Mouse (Mus musculus) midbrain, embryonic 14.5 days (tissue): ENCODE data around the gene Nwd2. TPM values are rescaled to one million over a fixed set of nuclear protein-coding genes. Genes with fewer than 3 reads are reported as not detected.
A peak's percentile ranks its signal among the peaks of the same experiment; 100 is the strongest.

Source experiments
- ATAC-seq: fragments of 200-750 bp; cut with Nextera tagmentation; 2 replicates; pipeline ENCODE4 v1.8.0; 2017; ENCODE audit warnings: moderate number of reproducible peaks, moderate library complexity; ENCODE audit not compliant: low FRiP score, low TSS enrichment
- DNase-seq: peaks from one replicate; pipeline ENCODE4 v3.0.0-alpha.2; 2015
- H3K27ac ChIP-seq: fragments of 300-500 bp; sonication (generic); replicated peaks from 2 replicates; pipeline ENCODE4 v1.5.1; 2014; ENCODE audit warnings: mild to moderate bottlenecking, low read depth, low read length, moderate library complexity
- H3K27me3 ChIP-seq: fragments of 300-500 bp; sonication (generic); 2 replicates; pipeline ENCODE4 v1.6.1; 2014; ENCODE audit warnings: low read length, control low read depth, mixed read lengths; ENCODE audit not compliant: control insufficient read depth, insufficient read depth
- H3K36me3 ChIP-seq: fragments of 300-500 bp; sonication (generic); 2 replicates; pipeline ENCODE4 v1.6.1; 2014; ENCODE audit warnings: low read length, control low read depth; ENCODE audit not compliant: control insufficient read depth, insufficient read depth
- H3K4me1 ChIP-seq: fragments of 300-500 bp; sonication (generic); 2 replicates; pipeline ENCODE4 v1.6.1; 2014; ENCODE audit warnings: mild to moderate bottlenecking, antibody characterized with exemption, low read length, control low read depth; ENCODE audit not compliant: control insufficient read depth, insufficient read depth
- H3K4me2 ChIP-seq: fragments of 300-500 bp; sonication (generic); 2 replicates; pipeline ENCODE4 v1.6.1; 2014; ENCODE audit warnings: mild to moderate bottlenecking, low read length, moderate library complexity
- H3K4me3 ChIP-seq: fragments of 300-500 bp; sonication (generic); replicated peaks from 2 replicates; pipeline ENCODE4 v1.5.1; 2014; ENCODE audit warnings: low read depth, low read length
- H3K9ac ChIP-seq: fragments of 300-500 bp; sonication (generic); replicated peaks from 2 replicates; pipeline ENCODE4 v1.6.1; 2014; ENCODE audit warnings: mild to moderate bottlenecking, low read length, moderate library complexity
- H3K9me3 ChIP-seq: fragments of 300-500 bp; sonication (generic); 2 replicates; pipeline ENCODE4 v1.6.1; 2016; ENCODE audit warnings: low read length, control low read depth, mixed read lengths; ENCODE audit not compliant: control insufficient read depth
- WGBS: fragments of 180-500 bp; shearing (Covaris S2); extraction: QIAGEN DNeasy Blood & Tissue Kit; methylation state at CpG from one replicate; pipeline ENCODE4 v1.1.7; 2014; 5-methylcytosine and 5-hydroxymethylcytosine counted together
- polyA plus RNA-seq: library from polyadenylated mRNA; unstranded; fragments of >200 nt; fragmentation: Nextera tagmentation; extraction: Ambion mirVana; gene quantifications from 2 replicates; pipeline ENCODE4 v1.2.1, GENCODE M21; 2014

Gene Nwd2
- polyA plus RNA-seq, 1 experiment from 2014 or later, result 12.3 TPM

DNA sequence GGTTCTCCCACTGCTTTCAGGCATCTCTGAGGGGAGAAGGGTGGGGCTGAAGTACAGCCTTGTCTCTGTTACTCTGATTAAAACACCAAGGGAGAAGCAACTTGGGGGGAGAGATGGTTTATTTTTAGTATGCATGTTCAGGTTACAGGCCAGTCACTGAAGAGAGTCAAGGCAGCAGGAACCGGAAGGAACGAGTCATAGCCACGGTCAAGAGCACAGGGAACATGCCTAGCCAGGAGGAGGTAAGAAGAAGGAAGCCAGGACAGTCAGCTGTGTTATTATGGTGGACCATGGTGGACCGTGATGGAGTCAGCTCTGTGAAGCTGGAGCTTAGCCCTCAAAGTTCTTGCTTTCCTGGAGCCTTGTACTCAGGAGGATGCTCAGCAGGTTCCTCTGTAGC, 119.3 kb downstream of the Nwd2 start:
- Histone ChIP-seq H3K9me3 (no peaks in the 10 kb centered on the region), H3K4me1 (no peaks in the 10 kb centered on the region), H3K4me3 (no peak overlapping the region), H3K4me2 (no peak overlapping the region), H3K9ac (no peak overlapping the region), H3K36me3 (no peaks in the 10 kb centered on the region), H3K27me3 (no peaks in the 10 kb centered on the region), H3K27ac (no peak overlapping the region)
- 88% methylated on average over 4 of the region's 4 CpGs for WGBS
- DNase-seq (no peak), ATAC-seq (no peak)

GRCm38 (mm10) chr5:63772971-63773370, 124.1 kb downstream of the Nwd2 start:
- no peak overlapping the region for H3K4me3 ChIP-seq
- ATAC-seq, result no peak
- no peaks in the 10 kb centered on the region for H3K9me3 ChIP-seq
- no peaks in the 10 kb centered on the region for H3K27me3 ChIP-seq
- DNase-seq, result peak; percentile 19
- no peaks in the 10 kb centered on the region for H3K4me1 ChIP-seq
- 57% methylated on average over 2 of the region's 2 CpGs for WGBS
- no peaks in the 10 kb centered on the region for H3K36me3 ChIP-seq
- no peak overlapping the region for H3K9ac ChIP-seq
- H3K4me2 ChIP-seq, result no peak overlapping the region
- H3K27ac ChIP-seq, result no peak overlapping the region

DNA sequence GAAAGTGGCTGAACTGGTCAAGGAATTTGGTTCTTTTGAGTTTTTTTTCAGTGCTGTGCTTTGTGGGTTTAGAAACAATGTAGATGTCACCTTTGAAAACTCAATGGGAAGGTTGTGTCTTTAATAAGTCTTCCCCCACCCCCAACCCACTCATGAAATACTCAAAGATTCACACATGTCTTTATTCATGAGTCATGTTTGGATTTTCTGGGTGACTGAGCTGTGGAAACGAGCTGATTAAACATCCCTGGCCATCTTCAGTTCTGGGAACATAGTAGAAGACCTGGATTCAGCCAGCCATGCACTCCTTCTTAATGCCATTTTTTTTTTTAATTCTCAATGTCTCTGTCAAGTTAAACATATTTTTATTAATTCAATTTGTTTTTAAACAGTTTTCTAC, 124.7 kb downstream of the Nwd2 start:
- 38% methylated on average over 1 of the region's 1 CpGs for WGBS
- Histone ChIP-seq H3K36me3 (no peaks in the 10 kb centered on the region), H3K4me2 (no peak overlapping the region), H3K9ac (no peak overlapping the region), H3K27ac (no peak overlapping the region), H3K27me3 (no peaks in the 10 kb centered on the region), H3K4me1 (no peaks in the 10 kb centered on the region), H3K4me3 (no peak overlapping the region), H3K9me3 (no peaks in the 10 kb centered on the region)
- no peak for ATAC-seq
- DNase-seq, result no peak

GRCm38 (mm10) chr5:63788156-63788826, 139.4 kb downstream of the Nwd2 start:
- no peaks in the 10 kb centered on the region for H3K9me3 ChIP-seq
- H3K36me3 ChIP-seq, result no peaks in the 10 kb centered on the region
- WGBS, result 87% methylated on average over 10 of the region's 10 CpGs
- no peak overlapping the region for H3K9ac ChIP-seq
- H3K27me3 ChIP-seq, result no peaks in the 10 kb centered on the region
- no peak for ATAC-seq
- no peak overlapping the region for H3K4me3 ChIP-seq
- no peak overlapping the region for H3K4me2 ChIP-seq
- no peak overlapping the region for H3K27ac ChIP-seq
- H3K4me1 ChIP-seq, result no peaks in the 10 kb centered on the region
- no peak for DNase-seq

DNA sequence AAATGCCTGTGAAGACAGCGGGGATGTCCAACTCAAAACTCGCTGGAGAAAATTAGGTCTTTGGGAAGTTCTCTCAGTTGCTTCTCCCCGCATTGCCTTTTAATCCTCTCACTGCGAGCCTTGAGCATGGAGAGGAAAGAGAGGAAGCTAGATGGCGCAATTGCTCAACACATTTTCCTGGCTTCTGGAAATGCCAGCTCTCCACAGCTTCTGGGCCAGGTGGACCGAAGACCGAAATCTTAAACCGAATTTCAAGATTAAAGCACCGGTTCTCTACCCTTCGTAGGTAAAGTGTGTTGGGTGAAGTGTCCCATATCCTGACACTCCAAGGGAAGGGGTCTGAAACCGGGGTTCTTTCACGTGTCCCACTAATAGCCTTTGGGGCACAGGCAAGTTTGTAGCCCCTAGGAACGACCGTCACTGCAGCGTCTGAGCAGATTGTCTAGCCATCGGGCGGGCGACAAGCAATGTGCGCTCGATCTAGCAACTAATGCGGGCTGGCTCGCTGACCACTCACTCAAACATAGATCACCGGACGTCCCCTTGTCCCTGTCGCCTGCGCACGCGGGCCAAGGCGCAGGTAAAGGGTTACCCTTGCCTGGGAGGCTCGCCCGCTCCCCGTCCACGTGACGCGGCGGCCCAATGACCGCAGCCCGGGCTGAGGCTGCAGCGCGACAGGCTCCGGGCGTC, 163.1 kb downstream of the Nwd2 start, which contains the start of gene 0610040J01Rik:
Gene 0610040J01Rik, plus strand, starts transcription at position 545 of the 690 bp plus-strand sequence.
- Histone ChIP-seq H3K36me3 (no peaks in the 10 kb centered on the region), H3K27ac (no peak within 1 kb of the TSS), H3K9me3 (no peaks in the 10 kb centered on the region), H3K4me1 (peaks cover 4% of the 10 kb centered on the region; the same call in 1 of the 2 replicates), H3K9ac (peak within 1 kb of the TSS; percentile 39; the same call in 1 of the 2 replicates), H3K27me3 (peaks cover 23% of the 10 kb centered on the region), H3K4me2 (peak within 1 kb of the TSS; percentile 91), H3K4me3 (peak within 1 kb of the TSS; percentile 50)
- peak; percentile 79 for ATAC-seq
- 3% methylated on average over 42 of the region's 42 CpGs for WGBS
- DNase-seq, result peak; percentile 84

- ATAC-seq (no peak), DNase-seq (no peak)
- Histone ChIP-seq H3K9me3 (no peaks in the 10 kb centered on the region), H3K27me3 (peaks cover 23% of the 10 kb centered on the region), H3K4me1 (peaks cover 4% of the 10 kb centered on the region; the same call in 1 of the 2 replicates), H3K4me3 (peak overlapping the region; percentile 50), H3K9ac (peak overlapping the region; percentile 39; the same call in 1 of the 2 replicates), H3K36me3 (no peaks in the 10 kb centered on the region), H3K4me2 (peak overlapping the region; percentile 91), H3K27ac (no peak overlapping the region)
- under 1% methylated on average over 26 of the region's 26 CpGs for WGBS
These were observed 163.6 kb downstream of the Nwd2 start for GRCm38 (mm10) chr5:63812509-63812865.

- no peak for ATAC-seq
- H3K27me3 ChIP-seq, result peaks cover 22% of the 10 kb centered on the region
- no peaks in the 10 kb centered on the region for H3K36me3 ChIP-seq
- H3K9ac ChIP-seq, result no peak overlapping the region
- peaks cover 4% of the 10 kb centered on the region; the same call in 1 of the 2 replicates for H3K4me1 ChIP-seq
- H3K9me3 ChIP-seq, result no peaks in the 10 kb centered on the region
- WGBS, result 96% methylated on average over 7 of the region's 7 CpGs
- no peak for DNase-seq
- no peak overlapping the region for H3K4me2 ChIP-seq
- H3K27ac ChIP-seq, result no peak overlapping the region
- H3K4me3 ChIP-seq, result no peak overlapping the region
These were observed 167.7 kb downstream of the Nwd2 start for GRCm38 (mm10) chr5:63816643-63817042.

DNA sequence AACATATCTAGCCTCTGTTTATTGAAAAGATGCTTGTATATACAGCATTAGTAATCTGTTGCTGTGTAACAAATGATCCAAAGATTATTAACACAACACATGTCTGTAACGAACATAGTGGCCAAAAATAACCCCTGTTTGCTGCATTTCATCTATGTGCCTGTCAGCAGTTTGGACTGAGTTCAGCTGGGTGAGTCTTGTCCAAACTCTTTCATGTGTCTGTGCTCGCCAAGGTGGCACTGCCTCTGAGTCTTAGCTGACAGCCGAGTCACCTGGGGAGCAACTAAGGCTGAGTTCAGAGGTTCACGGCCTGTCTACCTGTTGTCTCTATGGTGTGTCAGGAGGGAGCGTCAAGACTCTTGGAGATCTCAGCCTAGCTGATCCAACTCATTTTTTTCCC, 168.4 kb downstream of the Nwd2 start:
- H3K4me1 ChIP-seq, result peaks cover 3% of the 10 kb centered on the region; the same call in 1 of the 2 replicates
- ATAC-seq (no peak), DNase-seq (no peak)
- H3K9me3 ChIP-seq, result no peaks in the 10 kb centered on the region
- H3K4me2 ChIP-seq, result no peak overlapping the region
- WGBS, result 85% methylated on average over 5 of the region's 5 CpGs
- H3K9ac ChIP-seq, result no peak overlapping the region
- H3K36me3 ChIP-seq, result no peaks in the 10 kb centered on the region
- peaks cover 17% of the 10 kb centered on the region for H3K27me3 ChIP-seq
- H3K4me3 ChIP-seq, result no peak overlapping the region
- no peak overlapping the region for H3K27ac ChIP-seq

DNA sequence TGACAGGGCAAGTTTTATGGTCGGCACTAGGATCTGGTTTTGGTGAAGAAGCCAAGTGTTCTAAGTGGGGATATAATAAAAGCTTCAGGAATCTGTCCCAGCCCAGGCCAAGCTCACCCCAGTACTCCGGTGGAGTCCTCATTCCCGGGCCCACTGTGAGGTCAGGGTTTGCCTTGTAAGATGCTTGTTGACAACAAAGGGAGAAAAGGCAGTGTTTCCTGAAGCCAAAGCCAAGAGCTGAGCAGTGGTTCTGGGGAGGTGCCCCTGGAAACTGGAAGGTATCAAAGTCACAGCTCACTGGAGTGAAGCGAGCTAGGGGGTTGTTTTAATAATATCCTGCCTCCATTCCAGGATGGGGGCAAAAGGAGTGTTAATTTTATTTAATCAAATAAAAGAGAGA, 170.1 kb downstream of the Nwd2 start:
- Histone ChIP-seq H3K36me3 (no peaks in the 10 kb centered on the region), H3K4me1 (no peaks in the 10 kb centered on the region), H3K4me2 (no peak overlapping the region), H3K27me3 (peaks cover 4% of the 10 kb centered on the region; the same call in 1 of the 2 replicates), H3K9ac (no peak overlapping the region), H3K9me3 (no peaks in the 10 kb centered on the region), H3K4me3 (no peak overlapping the region), H3K27ac (no peak overlapping the region)
- DNase-seq (no peak), ATAC-seq (no peak)
- 61% methylated on average over 4 of the region's 4 CpGs for WGBS
